13 mouse cellular contexts compared by ENCODE assay signal in the genomic region with DNA sequence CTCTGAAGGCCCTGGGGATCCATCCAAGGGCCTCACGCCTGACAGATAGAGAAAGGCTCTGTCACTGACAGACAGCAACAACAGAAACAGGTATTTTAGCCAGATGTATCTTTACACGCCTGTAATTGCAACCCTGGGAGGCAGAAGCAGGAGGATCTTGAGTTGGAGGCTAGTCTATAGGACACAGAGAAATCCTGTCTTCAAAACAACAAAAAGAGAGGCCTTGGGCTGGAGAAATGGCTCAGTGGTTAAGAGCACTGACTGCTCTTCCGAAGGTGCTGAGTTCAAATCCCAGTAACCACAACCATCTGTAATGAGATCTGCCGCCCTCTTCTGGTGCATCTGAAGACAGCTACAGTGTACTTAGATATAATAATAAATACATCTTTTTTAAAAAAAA. TPM values are rescaled to one million over a fixed set of nuclear protein-coding genes. Genes with fewer than 3 reads are reported as not detected.
A peak's percentile ranks its signal among the peaks of the same experiment; 100 is the strongest.
DNase-seq lines count a peak whose midpoint lies in the region; ATAC-seq and TF ChIP-seq lines count a peak whose summit lies in the region.
"Had no signal": no experiment of that assay in that cellular context is flagged by ENCODE, and none has a peak within 500 bp of the region (broad histone marks: within the 10 kb centered on the region; RNA-seq: fewer than 3 reads in every experiment).

No protein-coding gene starts in this region.

- H3K9ac ChIP-seq in forebrain, postnatal 0 days: no peak overlapping the region
- H3K9ac ChIP-seq in forebrain, embryonic 16.5 days (replicated peaks; ENCODE audit: low read depth, low read length): no peak overlapping the region
- no peak overlapping the region for H3K9ac ChIP-seq in liver, embryonic 12.5 days
- H3K9ac ChIP-seq in MEL (ENCODE audit: control insufficient read depth, low read depth, low read length, poor library complexity, severe bottlenecking): no peak overlapping the region
- H3K9ac ChIP-seq in intestine, embryonic 15.5 days: no peak overlapping the region

- DNase-seq in forebrain, postnatal 0 days: no peak
- DNase-seq in liver: no peak
- DNase-seq in MEL (ENCODE audit: low read depth, low spot score): no peak
- no peak for DNase-seq in left cerebral cortex, adult 9 months (ENCODE audit: low spot score in 2 of 2)
- no peak for DNase-seq in spleen, postnatal 4 days (ENCODE audit: low spot score in 2 of 2)
- DNase-seq: cerebellum, adult 8-10 months had no signal

- no peaks in the 10 kb centered on the region for H3K27me3 ChIP-seq in forebrain, postnatal 0 days (ENCODE audit: insufficient read depth, low read length)
- H3K27me3 ChIP-seq in forebrain, embryonic 16.5 days (replicated peaks; ENCODE audit: control insufficient read depth, insufficient read depth, low read length): no peaks in the 10 kb centered on the region
- peaks cover 20% of the 10 kb centered on the region for H3K27me3 ChIP-seq in liver, embryonic 12.5 days (replicated peaks)
- no peaks in the 10 kb centered on the region for H3K27me3 ChIP-seq in MEL (ENCODE audit: control insufficient read depth in 1 of 2, insufficient read depth in 2 of 2, low read length in 2 of 2)
- H3K27me3 ChIP-seq in intestine, embryonic 15.5 days (replicated peaks): no peaks in the 10 kb centered on the region

- no peak overlapping the region for H3K4me2 ChIP-seq in forebrain, postnatal 0 days (ENCODE audit: low read depth)
- no peak overlapping the region for H3K4me2 ChIP-seq in forebrain, embryonic 16.5 days (ENCODE audit: low read length)
- H3K4me2 ChIP-seq in liver, embryonic 12.5 days: no peak overlapping the region
- no peak overlapping the region for H3K4me2 ChIP-seq in intestine, embryonic 15.5 days (replicated peaks)

- no peak for TF ChIP-seq EP300 in MEL (IDR thresholded peaks at IDR 0.05; ENCODE audit: low read depth in 1 of 2, low read length in 2 of 2)

- no peak overlapping the region for H3K4me3 ChIP-seq in forebrain, postnatal 0 days (ENCODE audit: low read depth, low read length)
- no peak overlapping the region for H3K4me3 ChIP-seq in forebrain, embryonic 16.5 days (replicated peaks; ENCODE audit: low read length)
- H3K4me3 ChIP-seq in liver, embryonic 12.5 days: no peak overlapping the region
- H3K4me3 ChIP-seq in MEL (ENCODE audit: control insufficient read depth in 1 of 2, insufficient read depth in 1 of 2, low read depth in 2 of 2, low read length in 2 of 2): no peak overlapping the region
- H3K4me3 ChIP-seq in intestine, embryonic 15.5 days (replicated peaks): no peak overlapping the region

- H3K4me1 ChIP-seq in forebrain, postnatal 0 days (ENCODE audit: insufficient read depth): peaks cover 15% of the 10 kb centered on the region
- H3K4me1 ChIP-seq in forebrain, embryonic 16.5 days (replicated peaks; ENCODE audit: control insufficient read depth, insufficient read depth, low read length): peaks cover 42% of the 10 kb centered on the region
- peaks cover 65% of the 10 kb centered on the region for H3K4me1 ChIP-seq in liver, embryonic 12.5 days
- H3K4me1 ChIP-seq in MEL (ENCODE audit: control insufficient read depth in 1 of 2, insufficient read depth in 2 of 2, low read length in 2 of 2): peaks cover 12 to 46% of the 10 kb centered on the region in 2 experiments
- H3K4me1 ChIP-seq in intestine, embryonic 15.5 days (replicated peaks): peaks cover 63% of the 10 kb centered on the region

- H3K36me3 ChIP-seq in forebrain, postnatal 0 days (ENCODE audit: insufficient read depth): no peaks in the 10 kb centered on the region
- no peaks in the 10 kb centered on the region for H3K36me3 ChIP-seq in forebrain, embryonic 16.5 days (ENCODE audit: control insufficient read depth, insufficient read depth)
- no peaks in the 10 kb centered on the region for H3K36me3 ChIP-seq in liver, embryonic 12.5 days
- H3K36me3 ChIP-seq in MEL (ENCODE audit: control insufficient read depth in 1 of 2, insufficient read depth in 2 of 2, low read length in 2 of 2): peaks cover 0 to 34% of the 10 kb centered on the region in 2 experiments; a peak in 2 of 4 replicates
- H3K36me3 ChIP-seq in intestine, embryonic 15.5 days: no peaks in the 10 kb centered on the region
- H3K36me3 ChIP-seq: G1E had no signal

- no peaks in the 10 kb centered on the region for H3K79me2 ChIP-seq in MEL (ENCODE audit: control insufficient read depth, insufficient read depth, low read length, poor library complexity)

- 93% methylated on average over 4 of the region's 4 CpGs for WGBS in forebrain, postnatal 0 days
- 92% methylated on average over 4 of the region's 4 CpGs for WGBS in forebrain, embryonic 16.5 days
- WGBS in liver, embryonic 12.5 days (ENCODE audit: insufficient replicate concordance): 77% methylated on average over 4 of the region's 4 CpGs
- 96% methylated on average over 4 of the region's 4 CpGs for WGBS in intestine, embryonic 15.5 days

- ATAC-seq in forebrain, postnatal 0 days: no peak
- no peak for ATAC-seq in forebrain, embryonic 16.5 days
- ATAC-seq in liver, embryonic 12.5 days: no peak
- ATAC-seq in intestine, embryonic 15.5 days: no peak

- TF ChIP-seq RAD21 in MEL (IDR thresholded peaks at IDR 0.05; ENCODE audit: low read depth, low read length): no peak

- H3K27ac ChIP-seq in forebrain, postnatal 0 days (ENCODE audit: low read depth, low read length): no peak overlapping the region
- no peak overlapping the region; the same call in 1 of the 2 replicates for H3K27ac ChIP-seq in forebrain, embryonic 16.5 days (ENCODE audit: low read length)
- H3K27ac ChIP-seq in liver, embryonic 12.5 days: peak overlapping the region; percentile 94
- no peak overlapping the region for H3K27ac ChIP-seq in MEL (ENCODE audit: control insufficient read depth, low read depth, low read length)
- peak overlapping the region; percentile 79; the same call in 1 of the 2 replicates for H3K27ac ChIP-seq in intestine, embryonic 15.5 days
- H3K27ac ChIP-seq: macrophage had no signal

- TF ChIP-seq POLR2A in MEL (IDR thresholded peaks at IDR 0.05; ENCODE audit: control insufficient read depth in 1 of 2, insufficient read depth in 1 of 2, low read depth in 1 of 2, low read length in 2 of 2, poor library complexity in 1 of 2): no peak

- no peaks in the 10 kb centered on the region for H3K9me3 ChIP-seq in forebrain, postnatal 0 days (ENCODE audit: low read length)
- no peaks in the 10 kb centered on the region for H3K9me3 ChIP-seq in forebrain, embryonic 16.5 days (ENCODE audit: control insufficient read depth, low read length)
- no peaks in the 10 kb centered on the region for H3K9me3 ChIP-seq in liver, embryonic 12.5 days (replicated peaks)
- H3K9me3 ChIP-seq in MEL (replicated peaks; ENCODE audit: insufficient read depth, low read length): no peaks in the 10 kb centered on the region
- H3K9me3 ChIP-seq in intestine, embryonic 15.5 days: no peaks in the 10 kb centered on the region
- H3K9me3 ChIP-seq: G1E had no signal

- TF ChIP-seq CTCF in forebrain, postnatal 0 days (IDR thresholded peaks at IDR 0.05; ENCODE audit: low read depth): peak; percentile 13; the same call in 1 of the 2 replicates
- peak in 2 of 3 experiments; percentile 13 to 25; a peak in 1 of 6 replicates for TF ChIP-seq CTCF in MEL (IDR thresholded peaks at IDR 0.05 in 2 of 3, conservative IDR thresholded peaks at IDR 0.05 in 1 of 3; ENCODE audit: control insufficient read depth in 1 of 3, insufficient read depth in 1 of 3, low read depth in 2 of 3, low read length in 3 of 3, poor library complexity in 1 of 3, severe bottlenecking in 1 of 3)

TF ChIP-seq in MEL, 35 proteins besides CTCF, POLR2A, EP300 and RAD21:
- TF ChIP-seq TBP (IDR thresholded peaks at IDR 0.05; ENCODE audit: low read depth, low read length) (peak; percentile 53; the same call in 1 of the 2 replicates), KAT2A (conservative IDR thresholded peaks at IDR 0.05; ENCODE audit: low read depth, low read length) (no peak)

RNA-seq across cellular contexts. Expression of gene Fscn2, which starts 4.4 kb away (rescaled TPM):
- 0.29 TPM in 1 of 2 replicates, not detected in the other for total RNA-seq in forebrain, postnatal 0 days (2014; rRNA removed)
- polyA plus RNA-seq in forebrain, postnatal 0 days (2015; fragmentation: Nextera tagmentation; extraction: Ambion mirVana): 1.9 and 2.0 TPM in 2 replicates
- 1.3 and 1.5 TPM in 2 replicates for polyA plus RNA-seq in forebrain, embryonic 16.5 days (2015; fragmentation: Nextera tagmentation; extraction: Ambion mirVana)
- polyA plus RNA-seq in liver, embryonic 12.5 days (2016; fragmentation: Nextera tagmentation; extraction: Ambion mirVana): 0.16 and 0.18 TPM in 2 replicates
- total RNA-seq in MEL (2012; rRNA removed): 0.29 and 0.62 TPM in 2 replicates
- polyA plus RNA-seq in MEL (2012; ENCODE audit: insufficient read depth in 1 of 2, insufficient read length in 2 of 2, low read depth in 1 of 2, low replicate concordance in 2 of 2, missing spikeins in 1 of 2): under 1 TPM in 1 of 2 experiments, not detected in 1; 0.61 TPM
- polyA plus RNA-seq in intestine, embryonic 15.5 days (2015; fragmentation: Nextera tagmentation; extraction: Ambion mirVana): 0.18 TPM in 1 of 2 replicates, not detected in the other
- total RNA-seq: heart, postnatal 25 days had no signal
- polyA plus RNA-seq: G1E; large intestine, adult 2 months; macrophage had no signal

RNA-seq across cellular contexts. Expression of gene Actg1, which starts 8.6 kb away (rescaled TPM):
- 2,455 and 2,516 TPM in 2 replicates for total RNA-seq in forebrain, postnatal 0 days (2014; rRNA removed)
- 4,096 and 4,381 TPM in 2 replicates for polyA plus RNA-seq in forebrain, postnatal 0 days (2015; fragmentation: Nextera tagmentation; extraction: Ambion mirVana)
- polyA plus RNA-seq in forebrain, embryonic 16.5 days (2015; fragmentation: Nextera tagmentation; extraction: Ambion mirVana): 4,159 and 4,175 TPM in 2 replicates
- 952 and 1,008 TPM in 2 replicates for polyA plus RNA-seq in liver, embryonic 12.5 days (2016; fragmentation: Nextera tagmentation; extraction: Ambion mirVana)
- total RNA-seq in MEL (2012; rRNA removed): 1,328 and 1,871 TPM in 2 replicates
- polyA plus RNA-seq in MEL (2012; ENCODE audit: insufficient read depth in 1 of 2, insufficient read length in 2 of 2, low read depth in 1 of 2, low replicate concordance in 2 of 2, missing spikeins in 1 of 2): 1,000 to 10,000 TPM in 1 of 2 experiments, 100 to 1,000 TPM in 1; 899 to 1,784 TPM
- 2,607 and 2,658 TPM in 2 replicates for polyA plus RNA-seq in intestine, embryonic 15.5 days (2015; fragmentation: Nextera tagmentation; extraction: Ambion mirVana)

RNA-seq across cellular contexts. Expression of gene Faap100, which starts 21.7 kb away (rescaled TPM):
- 107 and 132 TPM in 2 replicates for total RNA-seq in forebrain, postnatal 0 days (2014; rRNA removed)
- 73.4 and 97.8 TPM in 2 replicates for polyA plus RNA-seq in forebrain, postnatal 0 days (2015; fragmentation: Nextera tagmentation; extraction: Ambion mirVana)
- polyA plus RNA-seq in forebrain, embryonic 16.5 days (2015; fragmentation: Nextera tagmentation; extraction: Ambion mirVana): 72.7 and 95.3 TPM in 2 replicates
- 12.8 and 13.1 TPM in 2 replicates for polyA plus RNA-seq in liver, embryonic 12.5 days (2016; fragmentation: Nextera tagmentation; extraction: Ambion mirVana)
- 34.9 and 45.7 TPM in 2 replicates for total RNA-seq in MEL (2012; rRNA removed)
- 10 to 100 TPM in 1 of 2 experiments, not detected in 1; 27.1 TPM for polyA plus RNA-seq in MEL (2012; ENCODE audit: insufficient read depth in 1 of 2, insufficient read length in 2 of 2, low read depth in 1 of 2, low replicate concordance in 2 of 2, missing spikeins in 1 of 2)
- 24.2 and 29.4 TPM in 2 replicates for polyA plus RNA-seq in intestine, embryonic 15.5 days (2015; fragmentation: Nextera tagmentation; extraction: Ambion mirVana)

Comparison
In these comparisons a context has a peak if more than half of its experiments do, and no peak if none do; other contexts are left out.
1. H3K27ac ChIP-seq: peak in liver, embryonic 12.5 days (single experiment) and intestine, embryonic 15.5 days (single experiment); none in forebrain, postnatal 0 days (single experiment), forebrain, embryonic 16.5 days (single experiment) and MEL (single experiment).